Mouse (Mus musculus) neural tube, embryonic 14.5 days (tissue): Measurements from ENCODE around the gene Arhgap30. TPM values are rescaled to one million over a fixed set of nuclear protein-coding genes. Genes with fewer than 3 reads are reported as not detected.
A peak's percentile ranks its signal among the peaks of the same experiment; 100 is the strongest.

Source experiments
- ATAC-seq: fragments of 200-750 bp; cut with Nextera tagmentation; 2 replicates; pipeline ENCODE4 v1.8.0; 2017; ENCODE audit warnings: low read depth, mild to moderate bottlenecking, moderate TSS enrichment, moderate library complexity
- H3K27ac ChIP-seq: fragments of 300-500 bp; sonication (generic); 2 replicates; pipeline ENCODE4 v1.5.1; 2014; ENCODE audit warnings: low read depth, mild to moderate bottlenecking, control low read depth, low read length, moderate library complexity, mixed read lengths
- H3K27me3 ChIP-seq: fragments of 300-500 bp; sonication (generic); 2 replicates; pipeline ENCODE4 v1.6.1; 2014; ENCODE audit warnings: low read length; ENCODE audit not compliant: control insufficient read depth, insufficient read depth
- H3K36me3 ChIP-seq: fragments of 300-500 bp; sonication (generic); 2 replicates; pipeline ENCODE4 v1.6.1; 2014; ENCODE audit warnings: low read length, mixed read lengths; ENCODE audit not compliant: control insufficient read depth, insufficient read depth
- H3K4me1 ChIP-seq: fragments of 300-500 bp; sonication (generic); 2 replicates; pipeline ENCODE4 v1.6.1; 2014; ENCODE audit warnings: low read length; ENCODE audit not compliant: control insufficient read depth, insufficient read depth
- H3K4me2 ChIP-seq: fragments of 300-500 bp; sonication (generic); 2 replicates; pipeline ENCODE4 v1.6.1; 2014; ENCODE audit warnings: mild to moderate bottlenecking, low read depth, low read length, control low read depth
- H3K4me3 ChIP-seq: fragments of 300-500 bp; sonication (generic); 2 replicates; pipeline ENCODE4 v1.5.1; 2014; ENCODE audit warnings: low read depth, low read length, control low read depth, mixed read lengths
- H3K9ac ChIP-seq: fragments of 300-500 bp; sonication (generic); replicated peaks from 2 replicates; pipeline ENCODE4 v1.6.1; 2014; ENCODE audit warnings: low read depth, mild to moderate bottlenecking, control low read depth, low read length, mixed read lengths
- H3K9me3 ChIP-seq: fragments of 300-500 bp; sonication (generic); 2 replicates; pipeline ENCODE4 v1.6.1; 2016; ENCODE audit warnings: low read length; ENCODE audit not compliant: control insufficient read depth
- WGBS: fragments of 180-500 bp; shearing (Covaris S2); extraction: QIAGEN DNeasy Blood & Tissue Kit; methylation state at CpG from one replicate; pipeline ENCODE4 v1.1.7; 2014; 5-methylcytosine and 5-hydroxymethylcytosine counted together
- polyA plus RNA-seq: library from polyadenylated mRNA; unstranded; fragments of >200 nt; fragmentation: Nextera tagmentation; extraction: Ambion mirVana; gene quantifications from 2 replicates; pipeline ENCODE4 v1.2.1, GENCODE M21; 2014

Gene Arhgap30
- polyA plus RNA-seq, 1 experiment from 2014 or later, result 0.25 TPM

GRCm38 (mm10) chr1:171390101-171390500, 1.3 kb downstream of the Arhgap30 start:
- no peaks in the 10 kb centered on the region for H3K9me3 ChIP-seq
- no peaks in the 10 kb centered on the region for H3K4me1 ChIP-seq
- no peak overlapping the region for H3K27ac ChIP-seq
- H3K27me3 ChIP-seq, result no peaks in the 10 kb centered on the region
- no peaks in the 10 kb centered on the region for H3K36me3 ChIP-seq
- H3K4me2 ChIP-seq, result no peak overlapping the region
- ATAC-seq, result no peak
- H3K9ac ChIP-seq, result no peak overlapping the region
- 90% methylated on average over 4 of the region's 4 CpGs for WGBS
- H3K4me3 ChIP-seq, result no peak overlapping the region

GRCm38 (mm10) chr1:171401821-171402220, 13.1 kb downstream of the Arhgap30 start:
- Histone ChIP-seq H3K27ac (no peak overlapping the region), H3K9ac (no peak overlapping the region), H3K4me2 (no peak overlapping the region), H3K9me3 (no peaks in the 10 kb centered on the region), H3K4me1 (no peaks in the 10 kb centered on the region), H3K27me3 (no peaks in the 10 kb centered on the region), H3K4me3 (no peak overlapping the region), H3K36me3 (no peaks in the 10 kb centered on the region)
- no peak for ATAC-seq
- 92% methylated on average over 4 of the region's 4 CpGs for WGBS

GRCm38 (mm10) chr1:171402991-171403390, 14.2 kb downstream of the Arhgap30 start:
- no peak overlapping the region for H3K4me2 ChIP-seq
- no peak for ATAC-seq

GRCm38 (mm10) chr1:171407263-171407662, 18.5 kb downstream of the Arhgap30 start:
- H3K27ac ChIP-seq, result no peak overlapping the region
- ATAC-seq, result no peak
- no peak overlapping the region for H3K4me2 ChIP-seq
- H3K27me3 ChIP-seq, result no peaks in the 10 kb centered on the region
- no peaks in the 10 kb centered on the region for H3K9me3 ChIP-seq
- 75% methylated on average over 5 of the region's 5 CpGs for WGBS
- no peak overlapping the region for H3K4me3 ChIP-seq
- no peak overlapping the region for H3K9ac ChIP-seq
- no peaks in the 10 kb centered on the region for H3K4me1 ChIP-seq
- H3K36me3 ChIP-seq, result no peaks in the 10 kb centered on the region

More at GRCm38 (mm10) chr1:171402991-171403390, 14.2 kb downstream of the Arhgap30 start:
- no peaks in the 10 kb centered on the region for H3K9me3 ChIP-seq
- no peak overlapping the region for H3K27ac ChIP-seq
- H3K36me3 ChIP-seq, result no peaks in the 10 kb centered on the region
- WGBS, result 89% methylated on average over 9 of the region's 9 CpGs
- H3K4me3 ChIP-seq, result no peak overlapping the region
- H3K4me1 ChIP-seq, result no peaks in the 10 kb centered on the region
- H3K9ac ChIP-seq, result no peak overlapping the region
- H3K27me3 ChIP-seq, result no peaks in the 10 kb centered on the region

GRCm38 (mm10) chr1:171410231-171410630, 21.5 kb downstream of the Arhgap30 start:
- Histone ChIP-seq H3K27me3 (no peaks in the 10 kb centered on the region), H3K27ac (no peak overlapping the region), H3K4me3 (no peak overlapping the region), H3K9me3 (no peaks in the 10 kb centered on the region), H3K4me1 (peaks cover 16% of the 10 kb centered on the region), H3K36me3 (peaks cover 2% of the 10 kb centered on the region; the same call in 1 of the 2 replicates), H3K9ac (no peak overlapping the region), H3K4me2 (no peak overlapping the region)
- WGBS, result 93% methylated on average over 1 of the region's 1 CpGs
- no peak for ATAC-seq

- peak within 1 kb of the TSS; percentile 99 for H3K9ac ChIP-seq
- no peaks in the 10 kb centered on the region for H3K27me3 ChIP-seq
- peaks cover 16% of the 10 kb centered on the region for H3K4me1 ChIP-seq
- H3K27ac ChIP-seq, result peak within 1 kb of the TSS; percentile 76
- peak; percentile 97 for ATAC-seq
- WGBS, result under 1% methylated on average over 35 of the region's 36 CpGs
- H3K36me3 ChIP-seq, result peaks cover 7% of the 10 kb centered on the region; the same call in 1 of the 2 replicates
- peak within 1 kb of the TSS; percentile 52 for H3K4me2 ChIP-seq
- H3K9me3 ChIP-seq, result no peaks in the 10 kb centered on the region
- H3K4me3 ChIP-seq, result peak within 1 kb of the TSS; percentile 71
Measured at GRCm38 (mm10) chr1:171410947-171411484, 22.3 kb downstream of the Arhgap30 start, which contains the start of gene Usf1. Gene Usf1, plus strand, starts transcription at chr1:171411313.

GRCm38 (mm10) chr1:171411492-171411941, 22.8 kb downstream of the Arhgap30 start:
- Histone ChIP-seq H3K4me2 (peak overlapping the region; percentile 52; the same call in 1 of the 2 replicates), H3K9me3 (no peaks in the 10 kb centered on the region), H3K9ac (peak overlapping the region; percentile 99), H3K36me3 (peaks cover 12% of the 10 kb centered on the region; the same call in 1 of the 2 replicates), H3K27me3 (no peaks in the 10 kb centered on the region), H3K4me3 (peak overlapping the region; percentile 71), H3K4me1 (peaks cover 16% of the 10 kb centered on the region), H3K27ac (peak overlapping the region; percentile 76)
- ATAC-seq, result peak; percentile 81
- 0% methylated on average over 39 of the region's 39 CpGs for WGBS

- H3K27me3 ChIP-seq, result no peaks in the 10 kb centered on the region
- H3K36me3 ChIP-seq, result peaks cover 15% of the 10 kb centered on the region
- peaks cover 16% of the 10 kb centered on the region for H3K4me1 ChIP-seq
- peak; percentile 50 for ATAC-seq
- peak overlapping the region; percentile 99 for H3K9ac ChIP-seq
- H3K9me3 ChIP-seq, result no peaks in the 10 kb centered on the region
- WGBS, result under 1% methylated on average over 20 of the region's 20 CpGs
- peak overlapping the region; percentile 71 for H3K4me3 ChIP-seq
- H3K4me2 ChIP-seq, result peak overlapping the region; percentile 52
- H3K27ac ChIP-seq, result peak overlapping the region; percentile 76
Measured at GRCm38 (mm10) chr1:171412001-171412441, 23.3 kb downstream of the Arhgap30 start.

- 8% methylated on average over 3 of the region's 3 CpGs for WGBS
- Histone ChIP-seq H3K27me3 (no peaks in the 10 kb centered on the region), H3K27ac (peak overlapping the region; percentile 76), H3K4me1 (peaks cover 16% of the 10 kb centered on the region), H3K9ac (peak overlapping the region; percentile 99), H3K9me3 (no peaks in the 10 kb centered on the region), H3K36me3 (peaks cover 15% of the 10 kb centered on the region), H3K4me3 (peak overlapping the region; percentile 71), H3K4me2 (peak overlapping the region; percentile 52)
- ATAC-seq, result peak; percentile 18; the same call in 1 of the 2 replicates
Measured at GRCm38 (mm10) chr1:171412446-171412845, 23.7 kb downstream of the Arhgap30 start.
